Mouse (Mus musculus) liver, adult 2 months (tissue): ENCODE measurements at regions not wholly inside any gene's neighbourhood (a gene's known extent, or its start where the extent isn't known, plus 50 kb on each side); places are given as distances from the start of the nearest gene placed in this dataset.

Experiments used
- CTCF ChIP-seq: fragments of 200-500 bp; IDR thresholded peaks from 2 replicates; pipeline ENCODE4 v1.5.1; 2011; ENCODE audit warnings: low read depth, low read length, control low read depth
- POLR2A ChIP-seq: fragments of 200-500 bp; IDR thresholded peaks from 2 replicates; pipeline ENCODE4 v1.6.1; 2011; ENCODE audit warnings: low read length, control low read depth; ENCODE audit not compliant: insufficient read depth; ENCODE audit errors: extremely low read depth

DNA sequence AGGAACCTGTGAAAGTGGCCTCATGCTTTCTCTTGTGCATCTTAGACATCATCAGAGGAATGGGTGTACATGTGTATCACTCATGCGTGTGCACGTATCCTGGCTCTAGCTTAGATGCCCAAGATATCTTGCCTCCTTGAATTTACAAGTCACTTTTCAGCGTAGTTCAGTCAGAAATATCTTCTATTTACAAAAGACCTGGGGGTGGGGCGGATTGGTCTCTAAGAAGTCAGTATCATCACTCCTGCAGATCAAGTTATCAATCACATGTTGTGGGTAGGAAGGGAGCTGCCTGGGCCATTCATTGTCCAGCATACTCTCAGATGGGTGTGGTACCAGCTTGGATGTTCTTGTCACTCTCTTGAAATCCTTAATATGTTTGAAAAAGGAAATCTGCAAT lies 77.0 kb upstream of the Pcdh8 start:
- TF ChIP-seq POLR2A (no peak), CTCF (no peak)
